Mouse (Mus musculus) heart, embryonic 11.5 days (tissue): ENCODE results near the gene Spef2. TPM values are rescaled to one million over a fixed set of nuclear protein-coding genes. Genes with fewer than 3 reads are reported as not detected.

Source experiments
- ATAC-seq: fragments of 200-750 bp; cut with Nextera tagmentation; replicated peaks from 2 replicates; pipeline ENCODE4 v1.8.0; 2017; ENCODE audit warnings: moderate library complexity; ENCODE audit not compliant: insufficient number of reproducible peaks, low FRiP score, low TSS enrichment
- H3K27ac ChIP-seq: fragments of 300-500 bp; sonication (generic); 2 replicates; pipeline ENCODE4 v1.5.1; 2014; ENCODE audit warnings: mild to moderate bottlenecking, low read depth, low read length
- H3K27me3 ChIP-seq: fragments of 300-500 bp; sonication (generic); 2 replicates; pipeline ENCODE4 v1.6.1; 2014; ENCODE audit warnings: mild to moderate bottlenecking, low read length, mixed read lengths; ENCODE audit not compliant: control insufficient read depth, insufficient read depth
- H3K36me3 ChIP-seq: fragments of 300-500 bp; sonication (generic); 2 replicates; pipeline ENCODE4 v1.6.1; 2014; ENCODE audit warnings: mild to moderate bottlenecking, low read length, moderate library complexity, mixed read lengths; ENCODE audit not compliant: control insufficient read depth, insufficient read depth
- H3K4me1 ChIP-seq: fragments of 300-500 bp; sonication (generic); 2 replicates; pipeline ENCODE4 v1.6.1; 2014; ENCODE audit warnings: low read length; ENCODE audit not compliant: control insufficient read depth, insufficient read depth
- H3K4me2 ChIP-seq: fragments of 300-500 bp; sonication (generic); 2 replicates; pipeline ENCODE4 v1.6.1; 2014; ENCODE audit warnings: mild to moderate bottlenecking, moderate library complexity
- H3K4me3 ChIP-seq: fragments of 300-500 bp; sonication (generic); 2 replicates; pipeline ENCODE4 v1.5.1; 2014; ENCODE audit warnings: low read depth, low read length
- H3K9ac ChIP-seq: fragments of 300-500 bp; sonication (generic); 2 replicates; pipeline ENCODE4 v1.6.1; 2014; ENCODE audit warnings: mild to moderate bottlenecking, low read depth, low read length, moderate library complexity
- H3K9me3 ChIP-seq: fragments of 300-500 bp; sonication (generic); replicated peaks from 2 replicates; pipeline ENCODE4 v1.6.1; 2016; ENCODE audit warnings: low read length; ENCODE audit not compliant: control insufficient read depth
- WGBS: fragments of 180-500 bp; shearing (Covaris S2); extraction: QIAGEN DNeasy Blood & Tissue Kit; methylation state at CpG from one replicate; pipeline ENCODE4 v1.1.7; 2014; ENCODE audit not compliant: insufficient replicate concordance; 5-methylcytosine and 5-hydroxymethylcytosine counted together
- polyA plus RNA-seq: library from polyadenylated mRNA; unstranded; fragments of >200 nt; fragmentation: Nextera tagmentation; extraction: Ambion mirVana; gene quantifications from 2 replicates; pipeline ENCODE4 v1.2.1, GENCODE M21; 2014

Gene Spef2
- polyA plus RNA-seq, 1 experiment from 2014 or later: 0.24 TPM

DNA sequence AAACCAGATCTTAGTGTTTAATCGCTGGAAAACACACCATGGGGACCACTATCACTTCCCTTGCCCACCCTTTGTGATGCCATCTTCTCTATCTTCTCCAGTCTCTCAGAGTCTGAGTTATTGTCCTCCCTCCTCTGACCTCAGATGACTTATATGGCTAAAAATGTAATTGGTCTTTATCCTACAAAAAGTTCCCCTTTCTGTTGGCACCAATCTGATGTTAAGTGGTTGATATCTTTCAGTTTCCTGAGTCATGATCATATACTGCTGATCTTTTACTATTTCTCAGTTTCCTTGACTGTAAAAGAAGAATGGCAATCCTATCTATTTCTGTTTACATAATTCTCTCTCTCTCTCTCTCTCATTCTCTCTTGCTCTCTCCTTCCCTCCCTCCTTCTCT is 119.0 kb downstream of the Spef2 start:
- H3K4me3 ChIP-seq: no peak overlapping the region
- H3K9ac ChIP-seq: no peak overlapping the region
- ATAC-seq: no peak
- WGBS: 73% methylated on average over 1 of the region's 1 CpGs
- H3K27me3 ChIP-seq: no peaks in the 10 kb centered on the region
- no peaks in the 10 kb centered on the region for H3K9me3 ChIP-seq
- H3K4me2 ChIP-seq: no peak overlapping the region
- no peak overlapping the region for H3K27ac ChIP-seq
- H3K36me3 ChIP-seq: no peaks in the 10 kb centered on the region
- no peaks in the 10 kb centered on the region for H3K4me1 ChIP-seq

GRCm38 (mm10) chr15:9624619-9625018 is 124.0 kb downstream of the Spef2 start:
- Histone ChIP-seq H3K9ac (no peak overlapping the region), H3K27ac (no peak overlapping the region), H3K36me3 (no peaks in the 10 kb centered on the region), H3K4me3 (no peak overlapping the region), H3K4me1 (no peaks in the 10 kb centered on the region), H3K27me3 (no peaks in the 10 kb centered on the region), H3K9me3 (no peaks in the 10 kb centered on the region), H3K4me2 (no peak overlapping the region)
- WGBS: 78% methylated on average over 2 of the region's 2 CpGs
- ATAC-seq: no peak

- Histone ChIP-seq H3K9ac (no peak overlapping the region), H3K4me2 (no peak overlapping the region), H3K27ac (no peak overlapping the region), H3K9me3 (no peaks in the 10 kb centered on the region), H3K4me3 (no peak overlapping the region), H3K27me3 (no peaks in the 10 kb centered on the region), H3K36me3 (no peaks in the 10 kb centered on the region), H3K4me1 (no peaks in the 10 kb centered on the region)
- 57% methylated on average over 4 of the region's 4 CpGs for WGBS
- ATAC-seq: no peak
Measured at GRCm38 (mm10) chr15:9608177-9608576, 140.5 kb downstream of the Spef2 start.

DNA sequence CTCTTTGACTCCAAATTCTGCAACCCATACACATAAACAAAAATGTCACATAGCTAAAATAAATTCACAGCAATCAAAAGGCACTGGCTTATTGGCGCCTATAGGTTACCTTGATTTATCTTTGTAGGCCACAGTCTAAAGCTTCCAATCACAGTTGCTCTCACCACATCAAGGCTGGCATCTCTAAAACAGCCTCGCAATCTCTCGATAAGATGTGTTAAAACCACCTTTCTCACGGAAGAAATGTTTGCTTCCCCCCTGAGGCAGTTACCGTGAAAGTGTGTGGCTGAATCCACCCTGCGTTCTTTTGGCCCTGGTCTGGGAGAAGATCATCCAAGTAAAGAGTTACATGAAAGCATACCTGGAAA is 148.6 kb downstream of the Spef2 start:
- no peaks in the 10 kb centered on the region for H3K36me3 ChIP-seq
- H3K9ac ChIP-seq: no peak overlapping the region
- H3K27me3 ChIP-seq: no peaks in the 10 kb centered on the region
- no peaks in the 10 kb centered on the region for H3K9me3 ChIP-seq
- no peak for ATAC-seq
- WGBS: 80% methylated on average over 6 of the region's 6 CpGs
- no peak overlapping the region for H3K27ac ChIP-seq
- no peak overlapping the region for H3K4me3 ChIP-seq
- no peak overlapping the region for H3K4me2 ChIP-seq
- no peaks in the 10 kb centered on the region for H3K4me1 ChIP-seq

GRCm38 (mm10) chr15:9599382-9600087 is 149.1 kb downstream of the Spef2 start:
- no peak for ATAC-seq
- Histone ChIP-seq H3K4me2 (no peak overlapping the region), H3K4me3 (no peak overlapping the region), H3K9me3 (no peaks in the 10 kb centered on the region), H3K36me3 (no peaks in the 10 kb centered on the region), H3K27me3 (no peaks in the 10 kb centered on the region), H3K9ac (no peak overlapping the region), H3K27ac (no peak overlapping the region), H3K4me1 (no peaks in the 10 kb centered on the region)
- 78% methylated on average over 12 of the region's 12 CpGs for WGBS

- no peaks in the 10 kb centered on the region for H3K9me3 ChIP-seq
- no peaks in the 10 kb centered on the region for H3K27me3 ChIP-seq
- H3K36me3 ChIP-seq: no peaks in the 10 kb centered on the region
- no peak overlapping the region for H3K4me2 ChIP-seq
- no peaks in the 10 kb centered on the region for H3K4me1 ChIP-seq
- H3K27ac ChIP-seq: no peak overlapping the region
- 77% methylated on average over 6 of the region's 6 CpGs for WGBS
- H3K4me3 ChIP-seq: no peak overlapping the region
- no peak overlapping the region for H3K9ac ChIP-seq
- no peak for ATAC-seq
Measured at GRCm38 (mm10) chr15:9596298-9597060, 152.2 kb downstream of the Spef2 start.

GRCm38 (mm10) chr15:9589939-9590338 is 158.7 kb downstream of the Spef2 start:
- whole genome bisulfite sequencing: 84% methylated on average over 4 of the region's 4 CpGs
- no peak overlapping the region for H3K27ac ChIP-seq
- no peak for ATAC-seq
- no peak overlapping the region for H3K4me2 ChIP-seq
- H3K36me3 ChIP-seq: no peaks in the 10 kb centered on the region
- H3K27me3 ChIP-seq: no peaks in the 10 kb centered on the region
- H3K4me1 ChIP-seq: no peaks in the 10 kb centered on the region
- H3K9ac ChIP-seq: no peak overlapping the region
- no peaks in the 10 kb centered on the region for H3K9me3 ChIP-seq
- H3K4me3 ChIP-seq: no peak overlapping the region

DNA sequence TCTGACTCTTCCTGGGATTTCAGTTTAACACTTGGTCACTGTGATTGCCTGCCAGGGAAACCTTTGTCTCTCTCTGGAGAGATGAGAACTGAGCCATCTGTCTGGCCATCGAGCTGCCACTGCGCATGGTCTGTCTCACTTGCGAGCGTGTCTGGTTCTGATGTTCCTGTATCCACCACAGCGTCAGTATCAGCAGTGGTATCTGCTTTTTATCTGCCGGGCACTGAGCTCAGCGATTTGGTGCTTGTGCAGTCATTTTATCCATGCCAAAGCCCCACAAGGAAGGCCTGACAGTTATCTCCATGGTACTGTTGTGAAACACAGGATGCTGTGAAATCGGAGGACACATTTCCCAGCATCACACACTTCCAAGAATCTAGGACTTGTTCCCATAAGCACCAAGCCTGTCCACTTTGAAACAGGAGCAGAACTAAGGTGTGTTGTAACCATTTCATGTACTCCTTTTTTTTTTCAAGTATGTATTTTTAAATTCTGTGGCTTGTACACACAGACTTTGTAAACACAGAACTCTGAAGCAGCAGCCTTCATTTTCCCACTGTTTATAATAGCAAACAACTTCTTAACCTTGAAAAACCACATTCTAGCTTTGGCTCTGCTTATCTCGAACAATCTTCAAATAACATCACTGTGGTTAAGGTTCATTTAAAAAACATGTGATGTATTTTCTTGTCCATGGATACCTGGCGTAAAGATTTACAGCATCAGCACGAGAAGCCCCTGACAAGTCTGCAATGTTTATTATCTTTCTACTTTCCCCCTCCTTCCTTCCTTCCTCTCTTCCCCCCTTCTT is 168.0 kb downstream of the Spef2 start:
- H3K27me3 ChIP-seq: no peaks in the 10 kb centered on the region
- ATAC-seq: no peak
- WGBS: 52% methylated on average over 11 of the region's 11 CpGs
- no peak overlapping the region for H3K9ac ChIP-seq
- H3K27ac ChIP-seq: no peak overlapping the region
- no peaks in the 10 kb centered on the region for H3K36me3 ChIP-seq
- no peak overlapping the region for H3K4me2 ChIP-seq
- H3K4me1 ChIP-seq: no peaks in the 10 kb centered on the region
- no peak overlapping the region for H3K4me3 ChIP-seq
- no peaks in the 10 kb centered on the region for H3K9me3 ChIP-seq
